In the genomic region with DNA sequence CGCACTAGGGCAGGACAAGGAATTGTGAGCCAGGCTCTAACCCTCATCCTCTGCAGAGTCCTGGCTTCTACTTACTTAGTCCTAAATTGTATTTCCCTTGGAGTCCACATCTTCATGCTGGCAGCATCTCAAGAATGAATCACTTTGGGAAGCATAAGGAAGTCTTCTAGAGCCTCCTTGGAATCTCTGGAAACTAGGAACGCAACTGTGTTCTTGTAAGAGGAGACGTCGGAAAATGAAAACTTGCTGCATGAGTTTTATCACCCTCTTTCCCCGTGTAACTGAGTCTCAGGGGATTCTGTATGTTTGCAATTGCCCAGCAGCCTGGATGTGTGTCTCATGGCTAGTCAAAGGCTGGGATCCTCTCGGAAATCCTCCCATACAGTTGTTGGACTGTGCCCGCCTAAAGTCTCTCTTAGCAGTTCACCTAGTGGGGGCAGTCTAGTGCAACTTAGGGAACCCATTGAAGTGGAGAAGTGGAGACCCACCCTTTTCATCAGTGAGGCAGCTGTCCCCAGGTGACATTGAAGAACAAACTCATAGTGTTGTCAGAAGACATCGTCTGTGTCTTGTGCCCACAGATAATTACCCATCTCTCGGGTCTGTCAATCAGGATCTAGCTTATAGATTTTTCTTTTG, we compare ENCODE assay signal across 15 mouse cellular contexts. TPM values are rescaled to one million over a fixed set of nuclear protein-coding genes. Genes with fewer than 3 reads are reported as not detected.
DNase-seq lines count a peak whose midpoint lies in the region; ATAC-seq and TF ChIP-seq lines count a peak whose summit lies in the region.
"Had no signal": no experiment of that assay in that cellular context is flagged by ENCODE, and none has a peak within 500 bp of the region (broad histone marks: within the 10 kb centered on the region; RNA-seq: fewer than 3 reads in every experiment).

No protein-coding gene starts in this region.

- no peaks in the 10 kb centered on the region for H3K27me3 ChIP-seq in heart, embryonic 10.5 days (ENCODE audit: insufficient read depth, poor library complexity, severe bottlenecking)
- no peaks in the 10 kb centered on the region for H3K27me3 ChIP-seq in limb, embryonic 14.5 days (ENCODE audit: control insufficient read depth, insufficient read depth, low read length)
- no peaks in the 10 kb centered on the region for H3K27me3 ChIP-seq in limb, embryonic 10.5 days (ENCODE audit: low read depth, poor library complexity, severe bottlenecking)
- H3K27me3 ChIP-seq in limb, embryonic 15.5 days = no peaks in the 10 kb centered on the region
- H3K27me3 ChIP-seq: embryonic facial prominence, embryonic 13.5 days; megakaryocyte, embryonic 14.5 days; neural tube, embryonic 15.5 days had no signal

- peak; percentile 44 to 68 for DNase-seq in heart, adult 18-20 months
- DNase-seq in heart, embryonic 10.5 days (ENCODE audit: low spot score) = no peak
- peak; percentile 70 for DNase-seq in limb, embryonic 14.5 days (ENCODE audit: low spot score)
- no peak for DNase-seq in limb, embryonic 10.5 days (ENCODE audit: low spot score)
- peak; percentile 76 for DNase-seq in NIH3T3 (ENCODE audit: low read depth)
- DNase-seq in adrenal gland, postnatal 14 days = no peak
- DNase-seq in thymus, postnatal 4 days = no peak
- DNase-seq: cerebellum, postnatal 14 days had no signal

- H3K4me3 ChIP-seq in heart, embryonic 10.5 days = no peak overlapping the region
- no peak overlapping the region for H3K4me3 ChIP-seq in limb, embryonic 14.5 days (replicated peaks; ENCODE audit: low read length)
- H3K4me3 ChIP-seq in limb, embryonic 10.5 days = no peak overlapping the region
- no peak overlapping the region for H3K4me3 ChIP-seq in limb, embryonic 15.5 days
- H3K4me3 ChIP-seq: embryonic facial prominence, embryonic 13.5 days; layer of hippocampus, adult 2 months; megakaryocyte, embryonic 14.5 days; neural tube, embryonic 15.5 days had no signal

- ATAC-seq in limb, embryonic 14.5 days (ENCODE audit: low FRiP score, low read depth) = peak; percentile 29
- ATAC-seq in limb, embryonic 15.5 days (ENCODE audit: insufficient number of reproducible peaks, low FRiP score, low TSS enrichment, low read depth) = peak; percentile 41; the same call in 1 of the 2 replicates

- no peak overlapping the region for H3K27ac ChIP-seq in heart, embryonic 10.5 days
- no peak overlapping the region for H3K27ac ChIP-seq in limb, embryonic 14.5 days (replicated peaks; ENCODE audit: low read depth, low read length)
- no peak overlapping the region for H3K27ac ChIP-seq in limb, embryonic 10.5 days
- H3K27ac ChIP-seq in limb, embryonic 15.5 days = peak overlapping the region; percentile 52
- H3K27ac ChIP-seq: layer of hippocampus, adult 2 months; neural tube, embryonic 15.5 days had no signal

- no peak overlapping the region for H3K9ac ChIP-seq in limb, embryonic 14.5 days (ENCODE audit: low read depth, low read length, severe bottlenecking)
- H3K9ac ChIP-seq in limb, embryonic 15.5 days = no peak overlapping the region
- H3K9ac ChIP-seq: embryonic facial prominence, embryonic 13.5 days; neural tube, embryonic 15.5 days had no signal

- peaks cover 5% of the 10 kb centered on the region for H3K4me1 ChIP-seq in heart, embryonic 10.5 days
- H3K4me1 ChIP-seq in limb, embryonic 14.5 days (ENCODE audit: control insufficient read depth, insufficient read depth, low read length) = peaks cover 39% of the 10 kb centered on the region
- peaks cover 7% of the 10 kb centered on the region; the same call in 1 of the 2 replicates for H3K4me1 ChIP-seq in limb, embryonic 10.5 days
- peaks cover 41% of the 10 kb centered on the region for H3K4me1 ChIP-seq in limb, embryonic 15.5 days

- H3K9me3 ChIP-seq in heart, embryonic 10.5 days = no peaks in the 10 kb centered on the region
- H3K9me3 ChIP-seq in limb, embryonic 14.5 days (ENCODE audit: control insufficient read depth, low read length) = no peaks in the 10 kb centered on the region
- no peaks in the 10 kb centered on the region for H3K9me3 ChIP-seq in limb, embryonic 10.5 days (replicated peaks)
- H3K9me3 ChIP-seq in limb, embryonic 15.5 days = no peaks in the 10 kb centered on the region
- H3K9me3 ChIP-seq: embryonic facial prominence, embryonic 13.5 days; neural tube, embryonic 15.5 days had no signal

- WGBS in heart, embryonic 10.5 days = 81% methylated on average over 9 of the region's 9 CpGs
- 48% methylated on average over 9 of the region's 9 CpGs for whole genome bisulfite sequencing in limb, embryonic 14.5 days
- 84% methylated on average over 9 of the region's 9 CpGs for WGBS in limb, embryonic 10.5 days
- 46% methylated on average over 9 of the region's 9 CpGs for WGBS in limb, embryonic 15.5 days

- H3K4me2 ChIP-seq in limb, embryonic 14.5 days (replicated peaks; ENCODE audit: low read depth, low read length, severe bottlenecking) = no peak overlapping the region
- H3K4me2 ChIP-seq in limb, embryonic 15.5 days = no peak overlapping the region
- H3K4me2 ChIP-seq: embryonic facial prominence, embryonic 13.5 days; liver, embryonic 11.5 days; neural tube, embryonic 15.5 days had no signal

- no peaks in the 10 kb centered on the region for H3K36me3 ChIP-seq in heart, embryonic 10.5 days
- H3K36me3 ChIP-seq in limb, embryonic 14.5 days (ENCODE audit: control insufficient read depth, insufficient read depth, low read length) = no peaks in the 10 kb centered on the region
- no peaks in the 10 kb centered on the region for H3K36me3 ChIP-seq in limb, embryonic 10.5 days
- no peaks in the 10 kb centered on the region for H3K36me3 ChIP-seq in limb, embryonic 15.5 days
- H3K36me3 ChIP-seq: embryonic facial prominence, embryonic 13.5 days; neural tube, embryonic 15.5 days had no signal

- no peak for TF ChIP-seq POLR2A in limb, embryonic 14.5 days (IDR thresholded peaks at IDR 0.05; ENCODE audit: borderline replicate concordance, extremely low read depth, insufficient read depth, insufficient read length)

RNA-seq across cellular contexts. Expression of gene Bcl2l14, which starts 34.2 kb away (rescaled TPM):
- total RNA-seq in heart, adult 18-20 months (2021) = not detected
- polyA plus RNA-seq in heart, embryonic 10.5 days (2016; fragmentation: Nextera tagmentation; extraction: Ambion mirVana) = 0.09 and 0.33 TPM in 2 replicates
- polyA plus RNA-seq in limb, embryonic 14.5 days (2012; rRNA removed) = 0.17 and 0.26 TPM in 2 replicates
- polyA plus RNA-seq in limb, embryonic 14.5 days (2014; fragmentation: Nextera tagmentation; extraction: Ambion mirVana) = 0.99 and 1.4 TPM in 2 replicates
- 0.15 and 0.49 TPM in 2 replicates for polyA plus RNA-seq in limb, embryonic 10.5 days (2016; fragmentation: Nextera tagmentation; extraction: Ambion mirVana)
- polyA plus RNA-seq in limb, embryonic 15.5 days (2015; fragmentation: Nextera tagmentation; extraction: Ambion mirVana) = 0.96 and 1.3 TPM in 2 replicates
- total RNA-seq in adrenal gland, postnatal 14 days (2021) = 0.15 and 0.23 TPM in 2 replicates
- total RNA-seq: adrenal gland, adult 18-20 months; layer of hippocampus, adult 2 months had no signal

Comparison
In these comparisons a context has a peak if more than half of its experiments do, and no peak if none do; other contexts are left out.
1. DNase-seq: peak in heart, adult 18-20 months (2 of 2), limb, embryonic 14.5 days (single experiment) and NIH3T3 (single experiment); none in heart, embryonic 10.5 days (single experiment), limb, embryonic 10.5 days (single experiment), adrenal gland, postnatal 14 days (single experiment) and thymus, postnatal 4 days (single experiment).